ENCODE assay signal across 8 mouse cellular contexts in the genomic region with DNA sequence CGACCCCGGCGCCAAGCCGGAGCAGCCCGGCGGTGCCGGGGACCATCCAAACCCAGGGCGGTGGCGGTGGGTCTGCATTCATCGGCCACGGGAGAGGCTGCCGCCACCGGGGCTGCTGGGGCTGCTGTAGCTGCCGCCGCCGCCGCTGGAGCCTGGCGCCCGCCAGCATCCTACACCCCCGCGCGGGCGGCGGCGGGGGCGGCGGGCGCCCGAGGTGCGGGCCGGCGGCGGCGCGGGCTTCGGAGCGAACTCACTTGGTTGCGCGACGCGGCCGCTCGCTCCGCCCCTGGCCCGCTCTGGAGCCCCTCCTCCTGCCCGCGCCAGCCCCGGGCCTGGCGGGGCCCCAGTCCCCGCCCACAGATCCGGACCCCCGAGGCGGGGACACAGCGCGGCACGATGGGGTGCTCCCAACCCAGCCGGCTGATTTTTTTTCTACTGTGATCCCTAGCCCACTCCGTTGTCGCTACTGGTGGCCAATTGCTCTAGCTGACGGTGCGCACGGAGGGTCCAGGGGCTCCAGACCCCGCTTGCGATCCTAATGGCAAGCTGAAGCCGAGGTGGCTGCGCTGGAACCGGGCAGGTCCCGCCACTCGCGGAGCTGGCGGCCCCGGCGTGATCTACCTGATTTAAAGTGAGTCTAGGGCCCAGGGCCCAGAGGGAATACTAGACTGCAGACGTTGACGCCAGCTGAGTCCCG. TPM values are rescaled to one million over a fixed set of nuclear protein-coding genes. Genes with fewer than 3 reads are reported as not detected.
A peak's percentile ranks its signal among the peaks of the same experiment; 100 is the strongest.
DNase-seq lines count a peak whose midpoint lies in the region; ATAC-seq lines count a peak whose summit lies in the region.

A gene (minus strand): TSS at position 246 of the 697 bp plus-strand sequence.

- peak; percentile 77 for ATAC-seq in kidney, embryonic 16.5 days (ENCODE audit: low FRiP score, low TSS enrichment)
- ATAC-seq in embryonic facial prominence, embryonic 14.5 days (ENCODE audit: low read depth), result peak; percentile 62; the same call in 1 of the 2 replicates
- ATAC-seq in midbrain, embryonic 16.5 days, result peak; percentile 80

- under 1% methylated on average over 62 of the region's 76 CpGs for WGBS in kidney, embryonic 16.5 days
- 1% methylated on average over 15 of the region's 76 CpGs for WGBS in embryonic facial prominence, embryonic 14.5 days
- WGBS in midbrain, embryonic 16.5 days, result 0% methylated on average over 53 of the region's 76 CpGs

- peaks cover 11% of the 10 kb centered on the region for H3K4me1 ChIP-seq in kidney, embryonic 16.5 days (ENCODE audit: insufficient read depth, low read length)
- peaks cover 9% of the 10 kb centered on the region; the same call in 1 of the 2 replicates for H3K4me1 ChIP-seq in embryonic facial prominence, embryonic 14.5 days (ENCODE audit: control insufficient read depth, insufficient read depth, low read length)
- peaks cover 8% of the 10 kb centered on the region; the same call in 1 of the 2 replicates for H3K4me1 ChIP-seq in midbrain, embryonic 16.5 days (ENCODE audit: control insufficient read depth, insufficient read depth, low read length)

- peak within 1 kb of the TSS; percentile 87 for H3K4me2 ChIP-seq in kidney, embryonic 16.5 days (replicated peaks; ENCODE audit: low read depth, low read length)
- peak within 1 kb of the TSS; percentile 97 for H3K4me2 ChIP-seq in embryonic facial prominence, embryonic 14.5 days (ENCODE audit: low read depth, low read length)
- H3K4me2 ChIP-seq in midbrain, embryonic 16.5 days (ENCODE audit: low read length), result peak within 1 kb of the TSS; percentile 96

- H3K36me3 ChIP-seq in kidney, embryonic 16.5 days (ENCODE audit: insufficient read depth, low read length), result no peaks in the 10 kb centered on the region
- H3K36me3 ChIP-seq in embryonic facial prominence, embryonic 14.5 days (ENCODE audit: control insufficient read depth, insufficient read depth, low read length), result no peaks in the 10 kb centered on the region
- no peaks in the 10 kb centered on the region for H3K36me3 ChIP-seq in midbrain, embryonic 16.5 days (ENCODE audit: control insufficient read depth, insufficient read depth, low read length)

- no peak within 1 kb of the TSS for H3K27ac ChIP-seq in kidney, embryonic 16.5 days (ENCODE audit: low read length)
- no peak within 1 kb of the TSS for H3K27ac ChIP-seq in embryonic facial prominence, embryonic 14.5 days (replicated peaks; ENCODE audit: low read depth, low read length)
- H3K27ac ChIP-seq in midbrain, embryonic 16.5 days (ENCODE audit: low read length), result peak within 1 kb of the TSS; percentile 80

- peaks cover 46% of the 10 kb centered on the region for H3K27me3 ChIP-seq in kidney, embryonic 16.5 days (ENCODE audit: insufficient read depth, low read length)
- H3K27me3 ChIP-seq in embryonic facial prominence, embryonic 14.5 days (replicated peaks; ENCODE audit: control insufficient read depth, insufficient read depth, low read length), result peaks cover 51% of the 10 kb centered on the region
- H3K27me3 ChIP-seq in midbrain, embryonic 16.5 days (ENCODE audit: control insufficient read depth, insufficient read depth, low read depth, low read length), result 0 out of 2 replicates have a peak, but pooled peaks cover 4% of the 10 kb centered on the region

- H3K4me3 ChIP-seq in kidney, embryonic 16.5 days (ENCODE audit: low read length), result peak within 1 kb of the TSS; percentile 51
- H3K4me3 ChIP-seq in embryonic facial prominence, embryonic 14.5 days (ENCODE audit: low read depth, low read length), result peak within 1 kb of the TSS; percentile 50
- H3K4me3 ChIP-seq in midbrain, embryonic 16.5 days (ENCODE audit: low read depth, low read length), result peak within 1 kb of the TSS; percentile 71

- no peaks in the 10 kb centered on the region for H3K9me3 ChIP-seq in kidney, embryonic 16.5 days (ENCODE audit: low read length)
- H3K9me3 ChIP-seq in embryonic facial prominence, embryonic 14.5 days (ENCODE audit: control insufficient read depth, low read length), result no peaks in the 10 kb centered on the region
- no peaks in the 10 kb centered on the region for H3K9me3 ChIP-seq in midbrain, embryonic 16.5 days (replicated peaks; ENCODE audit: control insufficient read depth, low read length, poor library complexity, severe bottlenecking)

- no peak for DNase-seq in kidney, adult 18-20 months
- DNase-seq in brain, embryonic 18.5 days (ENCODE audit: low read depth, low spot score), result peak; percentile 30
- DNase-seq in embryonic facial prominence, embryonic 14.5 days (ENCODE audit: low spot score), result peak; percentile 19
- peak; percentile 21 to 31 for DNase-seq in layer of hippocampus, postnatal 36 days
- no peak for DNase-seq in gastrocnemius, postnatal 36 days
- no peak for DNase-seq in gastrocnemius, postnatal 25 days

- peak within 1 kb of the TSS; percentile 34; the same call in 1 of the 2 replicates for H3K9ac ChIP-seq in kidney, embryonic 16.5 days (replicated peaks; ENCODE audit: low read length)
- peak within 1 kb of the TSS; percentile 38 for H3K9ac ChIP-seq in embryonic facial prominence, embryonic 14.5 days (ENCODE audit: low read depth, low read length)
- H3K9ac ChIP-seq in midbrain, embryonic 16.5 days (ENCODE audit: low read depth, low read length), result peak within 1 kb of the TSS; percentile 86

- intact Hi-C loops in gastrocnemius, postnatal 36 days (cut with DNase I), result no loop called here

RNA-seq across cellular contexts. Expression of the gene that starts here (rescaled TPM):
- 1.2 and 1.8 TPM in 2 replicates for polyA plus RNA-seq in kidney, embryonic 16.5 days (2015; fragmentation: Nextera tagmentation; extraction: Ambion mirVana)
- 2.1 and 3.3 TPM in 2 replicates for polyA plus RNA-seq in embryonic facial prominence, embryonic 14.5 days (2014; fragmentation: Nextera tagmentation; extraction: Ambion mirVana)
- total RNA-seq in layer of hippocampus, postnatal 36 days (2021), result 10 to 100 TPM; 10.3 to 12.0 TPM
- 31.1 and 33.4 TPM in 2 replicates for polyA plus RNA-seq in midbrain, embryonic 16.5 days (2015; fragmentation: Nextera tagmentation; extraction: Ambion mirVana)
- not detected for total RNA-seq in gastrocnemius, postnatal 36 days (2021)
- total RNA-seq in gastrocnemius, postnatal 25 days (2021), result not detected

Comparison
In these comparisons a context has a peak if more than half of its experiments do, and no peak if none do; other contexts are left out.
1. RNA of the gene that starts here (total RNA-seq): 10.3 to 12.0 TPM in layer of hippocampus, postnatal 36 days; not detected in gastrocnemius, postnatal 25 days and not detected in gastrocnemius, postnatal 36 days; every median in the first group is over 10 times any median in the second.
2. H3K9ac ChIP-seq: peak in every context shown above with its lines; median percentile 86 in midbrain, embryonic 16.5 days; 38 in embryonic facial prominence, embryonic 14.5 days; 34 in kidney, embryonic 16.5 days.
3. DNase-seq: peak in brain, embryonic 18.5 days (single experiment), embryonic facial prominence, embryonic 14.5 days (single experiment) and layer of hippocampus, postnatal 36 days (2 of 2); none in kidney, adult 18-20 months (single experiment), gastrocnemius, postnatal 36 days (0 of 2) and gastrocnemius, postnatal 25 days (single experiment).
4. Peak in every context shown above with its lines, with median percentiles within 50 percentile points of each other: ATAC-seq, H3K4me2 ChIP-seq and H3K4me3 ChIP-seq.